Mouse (Mus musculus) midbrain, postnatal 0 days (tissue): Measurements from ENCODE around the gene Pnrc2. TPM values are rescaled to one million over a fixed set of nuclear protein-coding genes. Genes with fewer than 3 reads are reported as not detected.

Experiments used
- ATAC-seq: fragments of 200-750 bp; cut with Nextera tagmentation; 2 replicates; pipeline ENCODE4 v1.8.0; 2017; ENCODE audit warnings: moderate number of reproducible peaks, mild to moderate bottlenecking, moderate TSS enrichment, moderate library complexity; ENCODE audit not compliant: low FRiP score
- DNase-seq: peaks from one replicate; pipeline ENCODE4 v3.0.0-alpha.2; 2015; ENCODE audit warnings: low spot score
- H3K27ac ChIP-seq: fragments of 300-500 bp; sonication (generic); 2 replicates; pipeline ENCODE4 v1.5.1; 2014; ENCODE audit warnings: low read depth, mild to moderate bottlenecking, low read length, mixed read lengths
- H3K27me3 ChIP-seq: fragments of 300-500 bp; sonication (generic); 2 replicates; pipeline ENCODE4 v1.6.1; 2014; ENCODE audit warnings: low read length, control low read depth, mixed read lengths; ENCODE audit not compliant: insufficient read depth
- H3K36me3 ChIP-seq: fragments of 300-500 bp; sonication (generic); 2 replicates; pipeline ENCODE4 v1.6.1; 2014; ENCODE audit warnings: low read length, control low read depth, mixed read lengths; ENCODE audit not compliant: insufficient read depth
- H3K4me1 ChIP-seq: fragments of 300-500 bp; sonication (generic); 2 replicates; pipeline ENCODE4 v1.6.1; 2014; ENCODE audit warnings: mild to moderate bottlenecking, control low read depth, antibody characterized with exemption, low read length, mixed read lengths; ENCODE audit not compliant: insufficient read depth
- H3K4me2 ChIP-seq: fragments of 300-500 bp; sonication (generic); 2 replicates; pipeline ENCODE4 v1.6.1; 2014; ENCODE audit warnings: low read depth, mild to moderate bottlenecking, low read length, mixed read lengths; ENCODE audit not compliant: poor library complexity, severe bottlenecking
- H3K4me3 ChIP-seq: fragments of 300-500 bp; sonication (generic); 2 replicates; pipeline ENCODE4 v1.5.1; 2014; ENCODE audit warnings: low read depth, mild to moderate bottlenecking, low read length, moderate library complexity
- H3K9ac ChIP-seq: fragments of 300-500 bp; sonication (generic); replicated peaks from 2 replicates; pipeline ENCODE4 v1.6.1; 2014; ENCODE audit warnings: mild to moderate bottlenecking, low read length, moderate library complexity, mixed read lengths; ENCODE audit not compliant: poor library complexity, severe bottlenecking
- H3K9me3 ChIP-seq: fragments of 300-500 bp; sonication (generic); 2 replicates; pipeline ENCODE4 v1.6.1; 2016; ENCODE audit warnings: low read length, control low read depth
- CTCF ChIP-seq: IDR thresholded peaks from 2 replicates; pipeline ENCODE4 v1.5.1; 2016; ENCODE audit warnings: antibody characterized with exemption, mild to moderate bottlenecking
- WGBS: fragments of 180-500 bp; shearing (Covaris S2); extraction: QIAGEN DNeasy Blood & Tissue Kit; methylation state at CpG from one replicate; pipeline ENCODE4 v1.1.7; 2014; 5-methylcytosine and 5-hydroxymethylcytosine counted together
- polyA plus RNA-seq: library from polyadenylated mRNA; unstranded; fragments of >200 nt; fragmentation: Nextera tagmentation; extraction: Ambion mirVana; gene quantifications from 2 replicates; pipeline ENCODE4 v1.2.1, GENCODE M21; 2015
- total RNA-seq: library from RNA; depleted of rRNA; stranded (reverse); fragments of >200 nt; gene quantifications from 2 replicates; pipeline ENCODE4 v1.2.3, GENCODE M21; 2014

Pnrc2 gene
- total and polyA plus RNA-seq, 2 experiments from 2014 or later = 52.6 to 67.6 TPM

DNA sequence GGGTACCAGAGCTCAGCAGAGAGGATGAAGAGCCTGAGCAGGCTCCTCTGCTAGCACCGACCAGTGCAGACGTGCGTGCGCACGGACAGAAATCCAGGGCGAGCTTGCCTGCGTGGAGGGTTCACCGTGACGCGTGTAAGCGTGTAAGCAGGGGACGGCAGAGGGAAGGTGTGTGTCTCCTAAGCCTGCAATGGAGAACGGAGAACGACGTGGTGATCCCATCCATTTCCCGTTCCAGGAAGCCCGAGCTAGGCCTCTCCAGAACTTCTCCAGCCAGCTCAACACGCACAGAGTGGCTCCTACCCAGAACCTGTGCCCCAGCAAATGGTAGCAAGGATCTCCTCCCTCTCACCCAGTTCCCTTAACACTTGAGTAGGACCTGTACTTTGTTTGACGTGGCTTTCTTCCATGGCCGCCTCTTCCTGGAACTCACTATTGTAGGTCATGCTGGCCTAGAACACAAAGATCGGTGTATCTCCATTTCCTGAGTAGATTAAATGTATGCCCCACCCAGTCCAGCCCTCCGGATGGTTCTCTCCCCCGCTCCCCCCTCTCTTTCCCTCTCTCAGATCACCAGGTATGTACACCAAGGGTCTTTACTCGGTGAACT lies 14.9 kb upstream of the Pnrc2 start:
- DNase-seq = no peak

DNA sequence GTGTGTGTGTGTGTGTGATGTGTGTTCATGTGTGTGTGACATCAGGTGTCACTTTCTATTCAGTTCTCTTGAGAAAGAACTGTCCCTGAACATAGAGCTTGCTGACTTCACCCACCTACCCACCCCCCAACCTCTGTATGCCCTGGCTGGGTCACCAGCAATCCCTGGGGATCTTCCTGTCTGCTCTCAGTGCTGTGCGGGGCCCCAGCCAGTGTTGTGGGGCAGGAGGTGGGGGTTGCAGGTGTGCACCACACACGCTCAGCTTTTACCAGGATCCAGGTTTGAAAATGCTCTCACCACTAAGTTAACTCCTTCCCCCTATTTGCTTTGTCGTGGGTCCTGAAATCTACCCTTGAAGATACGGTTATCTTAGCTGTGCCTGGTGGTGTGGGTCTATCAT lies 12.5 kb upstream of the Pnrc2 start:
- Histone ChIP-seq H3K9ac (0 out of 2 replicates have a peak overlapping the region, but pooled peaks have one; percentile 8), H3K4me1 (no peaks in the 10 kb centered on the region), H3K36me3 (no peaks in the 10 kb centered on the region), H3K27ac (no peak overlapping the region), H3K4me3 (no peak overlapping the region), H3K9me3 (no peaks in the 10 kb centered on the region), H3K27me3 (no peaks in the 10 kb centered on the region), H3K4me2 (no peak overlapping the region)
- ATAC-seq = no peak
- TF ChIP-seq CTCF = no peak
- DNase-seq = no peak
- WGBS = 92% methylated on average over 4 of the region's 4 CpGs

More for the DNA sequence above, 14.9 kb upstream of the Pnrc2 start:
- no peak overlapping the region for H3K27ac ChIP-seq
- no peaks in the 10 kb centered on the region for H3K27me3 ChIP-seq
- ATAC-seq = no peak
- no peak overlapping the region for H3K4me2 ChIP-seq
- H3K4me3 ChIP-seq = no peak overlapping the region
- TF ChIP-seq CTCF = no peak
- H3K4me1 ChIP-seq = no peaks in the 10 kb centered on the region
- H3K36me3 ChIP-seq = no peaks in the 10 kb centered on the region
- WGBS = 92% methylated on average over 24 of the region's 24 CpGs
- H3K9me3 ChIP-seq = no peaks in the 10 kb centered on the region
- H3K9ac ChIP-seq = no peak overlapping the region

DNA sequence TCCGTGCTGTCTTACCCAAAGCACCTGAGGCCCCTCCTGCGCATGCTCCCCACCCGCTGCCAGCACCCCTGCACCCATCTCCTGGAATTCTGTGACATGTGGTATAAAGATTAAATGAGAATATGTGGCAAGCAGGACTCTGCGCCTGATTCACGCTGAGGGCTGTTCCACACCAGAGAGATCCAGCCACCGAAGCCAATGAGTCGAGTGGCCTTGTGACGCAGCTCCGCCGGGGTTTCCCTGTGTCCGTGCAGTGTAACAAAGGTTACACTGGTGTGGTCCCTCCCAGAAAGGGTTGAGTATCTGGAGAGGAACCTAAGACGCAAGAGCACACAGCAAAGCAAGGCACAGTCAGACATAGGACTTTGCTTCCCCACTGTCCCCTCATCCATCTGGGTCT lies 12.0 kb upstream of the Pnrc2 start:
- no peaks in the 10 kb centered on the region for H3K27me3 ChIP-seq
- no peaks in the 10 kb centered on the region for H3K36me3 ChIP-seq
- H3K4me1 ChIP-seq = no peaks in the 10 kb centered on the region
- TF ChIP-seq CTCF = no peak
- no peak overlapping the region for H3K4me3 ChIP-seq
- ATAC-seq (no peak), DNase-seq (no peak)
- H3K27ac ChIP-seq = no peak overlapping the region
- 92% methylated on average over 12 of the region's 12 CpGs for WGBS
- H3K4me2 ChIP-seq = no peak overlapping the region
- H3K9ac ChIP-seq = 0 out of 2 replicates have a peak overlapping the region, but pooled peaks have one; percentile 8
- H3K9me3 ChIP-seq = no peaks in the 10 kb centered on the region

DNA sequence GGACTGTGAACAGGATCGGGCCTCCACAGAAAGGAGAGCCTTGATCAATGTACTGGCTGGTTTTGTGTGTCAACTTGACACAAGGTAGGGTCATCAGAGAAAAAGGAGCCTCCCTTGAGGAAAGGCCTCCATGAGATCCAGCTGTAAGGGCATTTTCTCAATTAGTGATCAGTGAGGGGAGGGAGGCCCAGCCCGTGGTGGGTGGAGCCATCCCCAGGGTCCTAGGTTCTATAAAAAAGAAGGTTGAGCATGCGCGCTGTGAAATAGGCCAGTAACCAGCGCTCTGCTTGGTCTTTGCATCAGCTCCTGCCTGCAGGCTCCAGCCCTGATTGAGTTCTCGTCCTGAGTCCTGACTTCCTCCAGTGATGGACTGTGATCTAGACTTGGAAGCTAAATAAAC lies 10.9 kb upstream of the Pnrc2 start:
- Histone ChIP-seq H3K36me3 (no peaks in the 10 kb centered on the region), H3K27me3 (no peaks in the 10 kb centered on the region), H3K9ac (no peak overlapping the region), H3K4me3 (no peak overlapping the region), H3K27ac (no peak overlapping the region), H3K9me3 (no peaks in the 10 kb centered on the region), H3K4me1 (no peaks in the 10 kb centered on the region), H3K4me2 (no peak overlapping the region)
- 65% methylated on average over 6 of the region's 6 CpGs for WGBS
- ATAC-seq (no peak), DNase-seq (no peak)
- no peak for TF ChIP-seq CTCF

DNA sequence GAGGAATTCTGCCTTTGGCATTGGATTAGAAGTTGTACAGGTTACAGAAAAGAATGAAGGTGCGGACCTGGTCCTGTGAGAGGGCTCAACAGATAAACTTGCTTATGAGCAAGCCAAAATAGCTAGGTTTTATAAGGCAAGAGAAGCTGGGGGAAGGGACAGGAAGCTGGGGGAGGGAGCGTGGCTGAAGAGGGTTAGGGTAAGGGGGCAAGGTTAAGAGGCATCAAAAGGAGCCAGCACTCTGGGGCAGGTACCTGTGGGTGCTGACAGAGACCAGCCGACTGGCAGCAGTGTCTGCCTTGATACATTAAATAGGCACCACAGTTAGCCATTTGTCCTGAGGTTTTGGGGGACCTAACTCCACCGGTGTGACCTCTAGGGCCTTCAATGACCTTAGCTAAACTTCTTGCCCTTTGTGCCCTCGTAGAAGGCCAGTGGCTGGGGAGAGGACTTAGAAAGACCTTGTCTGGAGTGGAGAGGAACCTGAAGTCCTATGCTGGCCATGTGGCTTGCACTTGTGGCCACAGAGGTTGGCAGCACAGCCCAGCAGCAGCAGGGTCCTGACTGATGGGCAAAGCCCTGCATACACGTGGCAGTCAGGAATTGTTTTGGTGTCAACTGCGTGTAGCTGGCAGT lies 10.3 kb upstream of the Pnrc2 start:
- H3K36me3 ChIP-seq = no peaks in the 10 kb centered on the region
- H3K27ac ChIP-seq = no peak overlapping the region
- H3K4me3 ChIP-seq = no peak overlapping the region
- ATAC-seq = no peak
- no peaks in the 10 kb centered on the region for H3K4me1 ChIP-seq
- H3K9me3 ChIP-seq = no peaks in the 10 kb centered on the region
- no peak for TF ChIP-seq CTCF
- no peaks in the 10 kb centered on the region for H3K27me3 ChIP-seq
- no peak for DNase-seq
- 67% methylated on average over 7 of the region's 7 CpGs for WGBS
- H3K9ac ChIP-seq = no peak overlapping the region
- no peak overlapping the region for H3K4me2 ChIP-seq

DNA sequence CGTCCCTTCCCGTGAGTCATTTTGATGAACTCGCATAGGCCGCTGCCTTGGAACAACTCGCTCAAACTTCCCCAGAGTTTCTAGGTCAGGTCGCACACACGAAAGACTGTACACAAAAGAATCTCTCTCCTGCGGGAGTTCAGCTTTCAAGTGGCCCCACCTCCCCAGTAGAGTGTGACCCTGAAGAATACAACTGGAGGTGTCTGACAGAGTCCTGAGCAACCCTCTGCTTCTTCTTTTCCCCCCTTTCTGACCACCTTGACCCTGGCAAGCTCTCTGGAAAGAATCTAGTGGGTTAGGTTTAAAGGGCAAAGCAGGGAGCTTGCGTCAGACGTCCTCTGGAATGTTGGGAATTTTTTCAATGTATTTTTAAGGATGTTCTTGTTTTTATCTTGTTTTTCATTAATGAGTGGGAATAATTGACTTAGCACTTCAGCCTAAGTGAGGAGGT lies 9.8 kb upstream of the Pnrc2 start:
- Histone ChIP-seq H3K4me2 (no peak overlapping the region), H3K27ac (no peak overlapping the region), H3K9ac (no peak overlapping the region), H3K4me1 (no peaks in the 10 kb centered on the region), H3K4me3 (no peak overlapping the region), H3K36me3 (no peaks in the 10 kb centered on the region), H3K27me3 (no peaks in the 10 kb centered on the region), H3K9me3 (no peaks in the 10 kb centered on the region)
- no peak for TF ChIP-seq CTCF
- 59% methylated on average over 10 of the region's 10 CpGs for WGBS
- DNase-seq = no peak
- no peak for ATAC-seq
